Mouse (Mus musculus) liver (tissue): ENCODE data around the gene Smpx.

Source experiments
- DNase-seq: peaks from one replicate; pipeline ENCODE4 v3.0.0-alpha.2; 2020; ENCODE audit warnings: mixed read lengths

The Smpx gene

GRCm38 (mm10) chrX:157698862-157699261 is at the start of gene Smpx:
Gene Smpx (plus strand): TSS chrX:157698910.
- DNase-seq: no peak

GRCm38 (mm10) chrX:157655047-157655446 is 43.7 kb upstream of the Smpx start:
- no peak for DNase-seq

DNA sequence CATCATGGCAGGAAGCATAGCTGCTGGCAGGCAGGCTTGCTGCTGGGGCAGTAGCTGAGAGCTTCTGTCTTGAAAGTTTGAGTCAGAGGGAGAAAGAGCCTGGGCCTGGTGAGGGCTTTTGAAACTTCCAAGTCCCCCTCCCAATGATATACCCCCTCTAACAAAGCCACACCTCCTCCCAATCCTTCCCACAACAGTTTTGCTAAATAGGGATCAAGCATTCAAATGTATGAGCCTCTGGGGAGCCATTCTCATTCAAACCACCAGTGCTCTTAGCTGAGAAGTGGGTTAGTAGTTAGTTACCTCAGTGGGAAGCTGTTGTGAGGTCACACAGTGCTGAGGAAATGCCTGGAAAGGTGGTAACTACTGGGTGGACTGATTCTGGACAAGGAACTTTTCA is 41.4 kb upstream of the Smpx start:
- no peak for DNase-seq

GRCm38 (mm10) chrX:157671820-157672219 is 26.9 kb upstream of the Smpx start:
- no peak for DNase-seq

DNA sequence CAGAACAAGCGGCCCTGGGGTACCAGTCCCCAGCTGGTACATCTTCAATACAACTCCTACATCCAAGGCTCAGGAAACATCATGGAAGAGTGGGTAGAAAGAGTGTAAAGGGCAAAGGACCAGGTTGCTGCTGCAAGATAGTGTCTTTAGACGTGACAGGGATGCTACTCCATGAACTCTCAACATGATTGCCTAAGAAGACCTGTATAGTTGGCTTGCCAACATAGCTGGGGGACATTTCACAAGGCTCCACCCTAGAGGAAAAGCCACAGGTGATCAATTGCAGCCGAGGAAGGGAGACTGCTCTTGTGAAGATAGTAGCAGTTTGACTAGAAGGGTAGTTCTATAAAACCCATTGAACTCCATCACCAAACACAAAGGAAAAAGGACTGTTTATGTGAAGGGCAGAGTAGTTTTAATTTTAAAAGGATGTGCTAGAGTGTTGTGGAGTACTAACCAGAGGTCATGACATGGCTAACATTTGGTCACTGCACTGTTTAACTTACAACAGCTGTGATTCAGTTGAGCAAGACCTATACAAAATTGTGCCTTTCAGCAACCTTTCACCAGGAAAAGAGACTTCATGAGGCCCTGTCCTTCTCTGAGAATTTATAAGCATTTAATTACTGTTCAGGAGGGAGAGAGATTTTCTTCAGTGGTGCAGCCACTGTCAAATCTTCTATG is 23.9 kb upstream of the Smpx start:
- DNase-seq: no peak

- no peak for DNase-seq
Observed at GRCm38 (mm10) chrX:157691186-157691585, 7.5 kb upstream of the Smpx start.

DNA sequence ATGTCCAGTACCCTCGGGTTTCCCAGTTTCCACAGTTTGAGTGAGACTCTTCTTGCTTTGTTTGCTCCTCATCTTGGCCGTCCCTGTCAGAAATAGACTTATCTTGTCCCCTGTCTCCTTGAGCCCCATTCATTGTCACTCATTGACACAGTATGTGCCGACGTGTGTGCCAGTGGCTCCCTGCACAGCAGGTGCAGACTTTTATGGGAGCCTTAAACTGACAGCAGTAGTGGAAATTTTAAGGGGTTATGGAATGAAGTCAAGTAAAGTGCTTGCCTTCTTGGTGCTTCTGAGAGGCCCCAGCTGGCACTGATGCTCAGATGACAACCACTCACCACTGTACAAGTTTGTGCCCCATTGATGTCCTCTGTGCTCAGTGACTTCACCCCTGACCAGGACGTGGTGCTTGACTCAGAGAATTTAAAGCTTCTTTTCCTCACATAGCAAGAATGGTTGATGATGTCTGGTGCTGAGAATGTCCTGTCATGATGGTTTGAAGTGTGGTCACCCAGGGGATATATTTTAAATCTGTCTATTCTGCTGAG is 1.0 kb upstream of the Smpx start:
- no peak for DNase-seq

DNA sequence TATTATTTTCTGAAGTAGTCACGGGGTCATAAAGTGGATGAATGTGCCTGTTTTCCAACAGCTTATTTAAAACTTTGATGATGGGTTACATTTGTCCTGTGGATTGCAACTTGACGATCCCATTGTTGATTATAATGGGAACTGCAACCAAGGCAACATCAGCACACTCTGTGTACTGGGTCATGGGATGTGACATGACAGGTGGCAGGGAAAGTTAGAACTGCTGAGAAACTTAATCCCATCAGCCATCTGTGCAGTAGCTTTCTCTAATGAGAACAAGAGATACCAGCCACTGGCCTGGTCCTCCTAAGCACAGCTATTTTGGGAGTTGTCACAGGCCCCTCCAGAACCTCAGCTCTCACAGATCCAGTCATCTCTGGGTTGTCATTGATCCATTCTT is 8.5 kb downstream of the Smpx start:
- no peak for DNase-seq

DNA sequence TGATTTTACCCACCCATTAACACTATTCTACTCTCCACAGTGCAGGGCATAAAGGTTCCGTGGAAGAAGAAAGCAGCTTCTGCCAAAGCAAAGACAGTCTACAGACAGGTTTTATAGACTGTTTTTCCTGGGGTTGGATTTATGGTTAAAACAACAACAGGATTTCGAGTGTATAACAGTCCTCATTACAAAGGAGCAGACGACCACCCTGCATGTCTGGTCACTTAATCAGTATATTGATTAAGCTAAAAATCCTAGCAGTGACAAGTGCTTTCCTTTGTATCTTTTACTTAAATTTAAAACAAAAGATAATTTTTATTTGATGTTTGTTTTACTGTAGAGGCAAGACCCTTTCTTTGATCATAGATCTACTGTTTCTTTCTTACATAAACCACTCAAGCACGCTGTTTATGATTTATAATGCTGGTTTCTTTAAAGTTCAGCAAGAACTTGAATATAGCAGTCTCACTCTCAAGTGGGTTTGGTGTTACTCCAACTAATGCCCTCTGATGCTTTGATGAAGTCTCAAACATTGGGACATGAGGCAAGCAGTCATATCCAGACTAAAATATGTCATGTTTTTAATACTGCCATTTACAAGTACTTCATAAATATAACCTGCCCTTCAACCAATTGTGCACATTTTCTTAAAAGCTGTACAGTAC is 10.0 kb downstream of the Smpx start:
- DNase-seq: no peak

- DNase-seq: no peak
Observed at GRCm38 (mm10) chrX:157719907-157720306, 21.2 kb downstream of the Smpx start.

DNA sequence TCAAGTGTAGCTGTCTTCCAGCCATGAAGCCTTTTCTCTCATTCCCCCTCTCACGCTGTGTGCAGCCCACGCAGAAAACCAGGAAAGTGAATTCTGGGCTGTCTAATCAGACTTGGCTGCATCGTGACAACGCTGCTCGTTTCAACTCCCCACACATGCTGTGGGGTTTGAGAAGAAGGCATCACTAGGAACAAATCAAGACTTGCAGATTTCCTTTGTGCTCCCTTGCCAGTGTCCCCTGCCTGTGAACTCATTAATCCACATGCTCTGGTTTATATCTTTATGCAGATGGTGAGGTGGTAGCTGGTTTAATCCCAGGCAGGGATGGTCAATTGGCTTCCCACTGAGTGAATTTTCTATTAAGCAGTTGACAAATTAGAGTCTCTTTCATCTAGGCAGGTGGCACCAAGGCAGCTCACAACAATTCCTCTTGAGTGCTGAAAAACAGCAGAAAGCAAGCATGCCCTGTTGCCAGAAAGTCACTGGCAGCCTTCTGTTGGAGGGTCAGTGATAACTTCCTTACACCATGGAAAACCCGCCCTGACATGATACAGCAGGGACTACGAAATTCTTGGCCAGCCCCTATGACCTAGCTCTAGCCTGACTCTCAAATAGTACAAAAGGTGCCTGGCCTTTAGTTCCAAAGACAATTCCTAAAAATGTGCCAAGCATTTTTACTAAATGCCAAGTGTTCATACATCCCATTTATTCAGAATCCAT is 32.1 kb downstream of the Smpx start:
- DNase-seq: no peak

DNA sequence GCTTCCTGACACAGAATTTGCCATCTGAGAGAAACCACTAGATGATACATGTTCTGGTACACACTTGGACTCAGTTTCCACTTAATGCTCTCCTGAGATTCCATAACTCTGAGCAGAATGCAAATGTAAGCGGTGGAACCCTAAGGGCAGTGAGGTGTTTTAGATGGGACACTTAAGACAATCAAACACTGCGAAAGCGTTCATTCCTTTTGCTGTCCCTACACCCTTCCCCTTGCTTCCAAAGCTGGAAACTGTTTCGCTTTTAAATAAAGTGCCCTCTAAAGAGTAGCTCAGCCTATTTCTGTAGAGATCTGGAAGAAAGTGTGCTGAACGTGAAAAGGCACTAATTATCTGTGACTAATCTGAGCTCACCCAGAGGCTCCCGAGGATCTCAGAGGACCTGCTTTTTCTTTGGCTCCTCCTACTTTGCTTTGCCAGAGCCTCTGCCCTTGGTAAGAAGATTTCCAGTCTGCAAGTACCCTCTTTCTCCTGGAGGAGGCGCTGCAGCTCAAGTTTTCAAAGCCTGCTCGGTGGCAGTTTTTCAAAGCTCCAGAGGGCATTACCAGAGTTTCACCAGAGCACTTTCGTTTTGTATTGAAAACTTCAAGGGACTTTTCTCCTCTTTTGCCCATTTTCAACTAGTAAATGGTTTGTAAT is 33.1 kb downstream of the Smpx start:
- DNase-seq: peak; percentile 34

GRCm38 (mm10) chrX:157732346-157732745 is 33.6 kb downstream of the Smpx start:
- no peak for DNase-seq

- no peak for DNase-seq
Observed at GRCm38 (mm10) chrX:157733836-157734235, 35.1 kb downstream of the Smpx start.

GRCm38 (mm10) chrX:157734341-157734740 is 35.6 kb downstream of the Smpx start:
- DNase-seq: no peak

- DNase-seq: no peak
Observed at GRCm38 (mm10) chrX:157747815-157748544, 49.3 kb downstream of the Smpx start.

DNA sequence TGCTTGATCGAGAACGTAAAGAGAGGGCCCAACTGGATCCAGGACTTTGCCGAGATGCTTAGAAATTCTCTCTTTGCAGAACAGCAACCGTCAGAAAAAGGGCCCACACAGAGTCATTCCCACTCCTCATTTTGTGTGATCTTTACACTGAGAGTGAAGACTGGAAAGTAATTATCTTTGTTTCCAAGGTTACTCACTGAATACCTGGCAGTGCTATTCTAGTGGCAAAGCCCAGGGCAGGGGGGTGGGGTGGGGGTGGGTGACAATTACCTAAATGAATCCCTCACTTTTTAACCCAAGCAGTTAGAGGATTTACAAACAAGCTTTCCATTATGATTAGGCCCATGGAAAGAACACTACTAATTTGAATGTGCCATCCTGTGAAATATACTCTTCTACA is 55.8 kb downstream of the Smpx start:
- DNase-seq: no peak

DNA sequence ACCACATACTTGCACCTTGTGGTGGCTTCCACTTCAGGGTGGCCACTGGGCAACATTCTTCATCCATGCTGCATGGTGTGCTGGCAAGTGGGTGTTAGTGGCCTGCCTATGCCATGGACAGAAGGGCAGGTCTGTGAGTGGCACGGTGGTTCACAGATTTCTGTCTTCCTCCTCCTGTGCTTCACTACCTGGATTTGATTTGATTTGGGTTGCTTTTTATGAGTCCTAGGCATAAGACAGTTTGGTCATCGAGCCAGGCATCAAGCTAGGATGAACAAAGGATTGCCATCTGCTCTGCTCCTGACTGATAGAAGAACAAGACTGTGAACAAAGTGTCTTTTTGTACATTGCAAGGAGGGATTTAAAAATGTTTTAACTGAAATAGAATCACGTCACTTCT is 63.8 kb downstream of the Smpx start:
- no peak for DNase-seq

DNA sequence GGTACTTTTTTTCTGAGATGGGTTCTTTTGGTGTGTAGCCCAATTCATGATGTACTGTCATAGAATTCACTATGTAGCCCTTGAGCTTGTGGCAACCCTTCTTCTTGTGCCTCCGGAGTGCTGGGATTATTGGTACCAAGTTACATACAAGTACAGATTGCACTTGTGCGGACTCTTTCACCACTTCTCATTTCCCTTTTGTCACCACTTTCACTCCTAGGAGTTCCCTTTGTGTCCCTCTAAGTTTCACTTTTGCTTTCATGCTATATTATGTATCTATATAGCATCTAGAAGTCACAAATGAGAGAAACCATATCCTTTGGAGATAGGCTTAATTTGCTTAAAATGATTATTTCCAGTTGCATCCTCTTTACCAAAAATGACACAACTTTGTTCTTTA is 103.0 kb downstream of the Smpx start:
- DNase-seq: no peak
